Mouse (Mus musculus) gastrocnemius, adult 2 months (tissue): ENCODE results near the gene Itga9. TPM values are rescaled to one million over a fixed set of nuclear protein-coding genes. Genes with fewer than 3 reads are reported as not detected.

ENCODE experiments used
- DNase-seq: peaks from one replicate; pipeline ENCODE4 v3.0.0; 2022
- H3K27ac ChIP-seq: fragments of 200-600 bp; 2 replicates; pipeline ENCODE4 v1.8.1; 2022; ENCODE audit warnings: mild to moderate bottlenecking
- H3K4me3 ChIP-seq: fragments of 200-600 bp; 2 replicates; pipeline ENCODE4 v1.8.1; 2022; ENCODE audit warnings: mild to moderate bottlenecking, moderate library complexity
- CTCF ChIP-seq: fragments of 200-600 bp; IDR thresholded peaks from 2 replicates; pipeline ENCODE4 v1.8.1; 2022; ENCODE audit warnings: antibody characterized with exemption, mild to moderate bottlenecking, moderate library complexity
- intact Hi-C: fragments of 180-260 bp; cut with DNase I; formaldehyde crosslinking; loops from one replicate; pipeline ENCODE4 v1.15.1; 2025
- long read RNA-seq, 2 experiments: library from polyadenylated mRNA; stranded (forward); transcript quantifications; one replicate each; pipeline ENCODE4 v2.0.0; 2021
- total RNA-seq, 2 experiments: library from RNA; stranded (reverse); gene quantifications; 2 replicates each; pipeline ENCODE4 v1.2.3; 2021

The Itga9 gene
- 1 to 10 TPM; 3.0 to 5.7 TPM for total RNA-seq
- long read RNA-seq, experiment 1, full-length matches to known transcripts = 4 of 10 reads
- long read RNA-seq, experiment 1, partial matches to known transcripts = 4 of 10 reads
- long read RNA-seq, experiment 1, other reads (novel, unspliced or antisense) = 2 of 10 reads
- long read RNA-seq, experiment 2, full-length matches to known transcripts = 2 of 10 reads
- long read RNA-seq, experiment 2, partial matches to known transcripts = 3 of 10 reads
- long read RNA-seq, experiment 2, other reads (novel, unspliced or antisense) = 5 of 10 reads

GRCm38 (mm10) chr9:118606148-118606816 is at the start of gene Itga9:
TSS of gene Itga9 (plus strand) at chr9:118606690.
- intact Hi-C loops = loop anchor here (1.0 to 5.0 kb wide), 3 partner anchors 76 to 303 kb away; no protein-coding TSS in a partner anchor
- DNase-seq = peak; percentile 91
- Histone ChIP-seq H3K27ac (peak within 1 kb of the TSS; percentile 84), H3K4me3 (peak within 1 kb of the TSS; percentile 88)
- peak; percentile 98; the same call in 1 of the 2 replicates for TF ChIP-seq CTCF

- intact Hi-C loops = no loop called here
- TF ChIP-seq CTCF = no peak
- Histone ChIP-seq H3K27ac (no peak overlapping the region), H3K4me3 (no peak overlapping the region)
- DNase-seq = peak; percentile 48
Observed at GRCm38 (mm10) chr9:118556951-118557780, 49.3 kb upstream of the Itga9 start.

GRCm38 (mm10) chr9:118563356-118563755 is 43.1 kb upstream of the Itga9 start:
- Histone ChIP-seq H3K27ac (no peak overlapping the region), H3K4me3 (no peak overlapping the region)
- TF ChIP-seq CTCF = no peak
- intact Hi-C loops = no loop called here
- DNase-seq = no peak

- intact Hi-C loops = no loop called here
Observed at GRCm38 (mm10) chr9:118563866-118564265, 42.6 kb upstream of the Itga9 start.

GRCm38 (mm10) chr9:118564696-118565095 is 41.8 kb upstream of the Itga9 start:
- no peak for DNase-seq
- intact Hi-C loops = loop anchor here (5.0 kb wide), 1 partner anchor 32 kb away; no protein-coding TSS in a partner anchor
- Histone ChIP-seq H3K4me3 (no peak overlapping the region), H3K27ac (no peak overlapping the region)
- TF ChIP-seq CTCF = no peak

More at GRCm38 (mm10) chr9:118563866-118564265, 42.6 kb upstream of the Itga9 start:
- TF ChIP-seq CTCF = no peak
- Histone ChIP-seq H3K4me3 (no peak overlapping the region), H3K27ac (no peak overlapping the region)
- DNase-seq = no peak

- intact Hi-C loops = loop anchor here (5.0 kb wide), 1 partner anchor 37 kb away; no protein-coding TSS in a partner anchor
- H3K4me3 ChIP-seq = no peak overlapping the region
Observed at GRCm38 (mm10) chr9:118569328-118569727, 37.2 kb upstream of the Itga9 start.

GRCm38 (mm10) chr9:118570865-118571264 is 35.6 kb upstream of the Itga9 start:
- H3K4me3 ChIP-seq = no peak overlapping the region
- no peak overlapping the region for H3K27ac ChIP-seq
- peak; percentile 30; the same call in 1 of the 2 replicates for TF ChIP-seq CTCF
- intact Hi-C loops = no loop called here
- DNase-seq = no peak

More at GRCm38 (mm10) chr9:118569328-118569727, 37.2 kb upstream of the Itga9 start:
- TF ChIP-seq CTCF = no peak
- DNase-seq = no peak
- H3K27ac ChIP-seq = no peak overlapping the region

- Histone ChIP-seq H3K27ac (no peak overlapping the region), H3K4me3 (no peak overlapping the region)
- TF ChIP-seq CTCF = no peak
- DNase-seq = no peak
- intact Hi-C loops = no loop called here
Observed at GRCm38 (mm10) chr9:118571701-118572100, 34.8 kb upstream of the Itga9 start.

GRCm38 (mm10) chr9:118574911-118575310 is 31.6 kb upstream of the Itga9 start:
- no peak for TF ChIP-seq CTCF
- no peak overlapping the region for H3K4me3 ChIP-seq
- no peak overlapping the region for H3K27ac ChIP-seq
- DNase-seq = no peak
- intact Hi-C loops = no loop called here

GRCm38 (mm10) chr9:118580371-118580770 is 26.1 kb upstream of the Itga9 start:
- TF ChIP-seq CTCF = no peak
- intact Hi-C loops = loop anchor here (10.0 kb wide), 1 partner anchor 484 kb away; no protein-coding TSS in a partner anchor
- H3K27ac ChIP-seq = no peak overlapping the region
- DNase-seq = no peak
- no peak overlapping the region for H3K4me3 ChIP-seq

- no peak for TF ChIP-seq CTCF
- intact Hi-C loops = loop anchor here (10.0 kb wide), 1 partner anchor 482 kb away; no protein-coding TSS in a partner anchor
- no peak for DNase-seq
- no peak overlapping the region for H3K27ac ChIP-seq
- H3K4me3 ChIP-seq = no peak overlapping the region
Observed at GRCm38 (mm10) chr9:118582757-118583156, 23.7 kb upstream of the Itga9 start.

GRCm38 (mm10) chr9:118584838-118585237 is 21.7 kb upstream of the Itga9 start:
- H3K27ac ChIP-seq = no peak overlapping the region
- intact Hi-C loops = loop anchor here (10.0 kb wide), 1 partner anchor 480 kb away; no protein-coding TSS in a partner anchor
- no peak for TF ChIP-seq CTCF
- no peak overlapping the region for H3K4me3 ChIP-seq
- DNase-seq = no peak

- no peak for TF ChIP-seq CTCF
- no peak overlapping the region for H3K4me3 ChIP-seq
- DNase-seq = no peak
- intact Hi-C loops = loop anchor here (10.0 kb wide), 1 partner anchor 479 kb away; no protein-coding TSS in a partner anchor
- no peak overlapping the region for H3K27ac ChIP-seq
Observed at GRCm38 (mm10) chr9:118585998-118586397, 20.5 kb upstream of the Itga9 start.
